Mouse (Mus musculus): ENCODE results near the gene Ugcg. TPM values are rescaled to one million over a fixed set of nuclear protein-coding genes. Genes with fewer than 3 reads are reported as not detected.

Gene Ugcg
- polyA plus RNA-seq, 1 experiment from 2014 or later, result 7.6 TPM

DNA sequence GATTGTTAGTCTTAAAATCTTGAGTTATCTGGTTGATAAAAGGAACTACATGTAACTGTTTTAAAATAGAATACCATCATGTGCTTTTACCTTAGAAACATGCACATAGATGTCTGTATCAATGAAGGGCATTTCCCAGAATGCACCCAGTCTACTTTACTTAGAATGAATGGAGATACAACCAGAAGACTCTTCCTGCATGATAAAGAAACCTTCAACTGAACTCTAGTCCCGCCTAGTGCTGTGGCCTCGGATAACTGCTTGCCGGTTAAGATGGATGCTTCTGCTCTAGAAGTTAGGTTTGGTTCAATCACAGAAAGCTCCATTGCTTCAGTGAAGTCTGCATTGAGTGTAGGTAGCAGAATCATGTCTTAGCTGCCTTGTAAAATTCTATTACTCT is 26.5 kb downstream of the Ugcg start:
- TF ChIP-seq CTCF (IDR thresholded peaks at IDR 0.05; ENCODE audit: low read depth), result no peak
- 95% methylated on average over 3 of the region's 3 CpGs for whole genome bisulfite sequencing

DNA sequence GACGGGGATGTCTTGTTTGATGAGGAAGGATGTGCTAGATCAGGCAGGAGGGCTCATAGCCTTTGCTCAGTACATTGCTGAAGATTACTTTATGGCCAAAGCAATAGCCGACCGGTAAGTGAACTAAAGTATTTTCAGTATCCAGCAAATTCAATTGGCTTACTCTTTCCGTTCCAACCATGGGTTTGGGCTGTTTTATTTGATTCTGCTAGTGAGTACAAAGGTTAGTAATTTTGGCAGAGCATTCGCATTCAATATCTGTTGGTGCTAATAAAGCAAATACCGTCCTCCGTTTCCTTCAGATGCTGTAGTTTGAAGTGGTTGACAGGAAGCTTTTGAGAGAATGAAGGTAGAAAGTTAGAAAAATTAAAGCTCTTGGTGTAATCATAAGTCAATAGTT is 28.0 kb downstream of the Ugcg start:
- Histone ChIP-seq H3K27me3 (ENCODE audit: insufficient read depth, low read length) (no peaks in the 10 kb centered on the region), H3K4me2 (ENCODE audit: low read length) (no peak overlapping the region), H3K4me3 (replicated peaks; ENCODE audit: low read depth, low read length) (no peak overlapping the region), H3K4me1 (replicated peaks; ENCODE audit: insufficient read depth, low read length) (no peaks in the 10 kb centered on the region), H3K36me3 (ENCODE audit: insufficient read depth, low read length) (peaks cover 14% of the 10 kb centered on the region; the same call in 1 of the 2 replicates), H3K27ac (no peak overlapping the region), H3K9ac (ENCODE audit: low read depth, low read length) (no peak overlapping the region), H3K9me3 (replicated peaks; ENCODE audit: low read length) (no peaks in the 10 kb centered on the region)
- 91% methylated on average over 7 of the region's 7 CpGs for WGBS
- no peak for TF ChIP-seq CTCF (IDR thresholded peaks at IDR 0.05; ENCODE audit: low read depth)
- no peak for ATAC-seq (replicated peaks; ENCODE audit: low FRiP score, low read depth)
- DNase-seq (ENCODE audit: low spot score), result no peak

More for the DNA sequence above, 26.5 kb downstream of the Ugcg start:
- H3K4me3 ChIP-seq (replicated peaks; ENCODE audit: low read depth, low read length), result no peak overlapping the region
- no peak overlapping the region for H3K27ac ChIP-seq
- ATAC-seq (replicated peaks; ENCODE audit: low FRiP score, low read depth) (no peak), DNase-seq (ENCODE audit: low spot score) (no peak)
- H3K4me2 ChIP-seq (ENCODE audit: low read length), result no peak overlapping the region
- no peak overlapping the region for H3K9ac ChIP-seq (ENCODE audit: low read depth, low read length)
- H3K36me3 ChIP-seq (ENCODE audit: insufficient read depth, low read length), result peaks cover 14% of the 10 kb centered on the region; the same call in 1 of the 2 replicates
- H3K9me3 ChIP-seq (replicated peaks; ENCODE audit: low read length), result no peaks in the 10 kb centered on the region
- no peaks in the 10 kb centered on the region for H3K4me1 ChIP-seq (replicated peaks; ENCODE audit: insufficient read depth, low read length)
- H3K27me3 ChIP-seq (ENCODE audit: insufficient read depth, low read length), result no peaks in the 10 kb centered on the region

DNA sequence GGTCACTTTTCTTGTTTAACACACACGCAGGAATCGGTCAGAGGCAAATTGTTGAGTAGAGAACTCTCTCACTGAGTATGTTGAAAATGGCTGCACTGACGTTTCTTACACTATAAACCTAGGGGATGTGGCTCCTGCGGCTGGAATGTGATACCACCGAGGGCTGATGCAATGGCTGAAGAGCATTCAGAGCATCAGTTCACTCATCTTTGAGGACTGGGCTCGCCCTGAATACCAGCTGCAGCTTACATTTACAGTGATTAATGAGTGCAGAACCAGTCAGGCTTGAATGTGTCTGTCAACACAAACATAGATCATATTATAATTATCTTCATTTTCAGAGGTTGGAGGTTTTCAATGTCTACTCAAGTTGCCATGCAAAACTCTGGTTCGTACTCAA is 29.1 kb downstream of the Ugcg start:
- Histone ChIP-seq H3K27ac (no peak overlapping the region), H3K4me3 (replicated peaks; ENCODE audit: low read depth, low read length) (no peak overlapping the region), H3K4me1 (replicated peaks; ENCODE audit: insufficient read depth, low read length) (no peaks in the 10 kb centered on the region), H3K4me2 (ENCODE audit: low read length) (no peak overlapping the region), H3K9ac (ENCODE audit: low read depth, low read length) (no peak overlapping the region), H3K27me3 (ENCODE audit: insufficient read depth, low read length) (no peaks in the 10 kb centered on the region), H3K9me3 (replicated peaks; ENCODE audit: low read length) (no peaks in the 10 kb centered on the region), H3K36me3 (ENCODE audit: insufficient read depth, low read length) (peaks cover 19% of the 10 kb centered on the region; the same call in 1 of the 2 replicates)
- ATAC-seq (replicated peaks; ENCODE audit: low FRiP score, low read depth), result no peak
- WGBS, result 75% methylated on average over 7 of the region's 7 CpGs
- TF ChIP-seq CTCF (IDR thresholded peaks at IDR 0.05; ENCODE audit: low read depth), result no peak
- DNase-seq (ENCODE audit: low spot score), result no peak

DNA sequence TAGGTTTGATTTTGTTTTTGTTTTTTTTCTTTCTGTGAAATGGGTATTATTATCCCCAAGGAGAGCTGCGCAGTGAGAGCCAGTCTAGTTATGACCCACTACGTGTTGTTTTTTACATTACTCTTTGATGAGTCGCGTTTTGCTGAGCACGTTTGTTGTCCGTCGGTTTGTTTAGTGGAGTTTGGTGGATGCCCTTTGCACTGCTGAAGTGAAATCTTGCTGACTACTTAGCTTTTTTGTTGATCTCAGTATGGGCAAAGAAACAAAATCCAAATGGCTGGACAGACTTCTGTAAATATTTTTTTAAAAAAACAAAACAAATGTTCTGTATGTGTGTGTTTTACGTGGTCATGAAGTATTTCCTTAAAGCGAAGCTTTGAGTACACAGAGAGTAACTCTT is 33.2 kb downstream of the Ugcg start:
- WGBS, result 72% methylated on average over 9 of the region's 9 CpGs
- H3K9ac ChIP-seq (ENCODE audit: low read depth, low read length), result no peak overlapping the region
- ATAC-seq (replicated peaks; ENCODE audit: low FRiP score, low read depth), result no peak

DNA sequence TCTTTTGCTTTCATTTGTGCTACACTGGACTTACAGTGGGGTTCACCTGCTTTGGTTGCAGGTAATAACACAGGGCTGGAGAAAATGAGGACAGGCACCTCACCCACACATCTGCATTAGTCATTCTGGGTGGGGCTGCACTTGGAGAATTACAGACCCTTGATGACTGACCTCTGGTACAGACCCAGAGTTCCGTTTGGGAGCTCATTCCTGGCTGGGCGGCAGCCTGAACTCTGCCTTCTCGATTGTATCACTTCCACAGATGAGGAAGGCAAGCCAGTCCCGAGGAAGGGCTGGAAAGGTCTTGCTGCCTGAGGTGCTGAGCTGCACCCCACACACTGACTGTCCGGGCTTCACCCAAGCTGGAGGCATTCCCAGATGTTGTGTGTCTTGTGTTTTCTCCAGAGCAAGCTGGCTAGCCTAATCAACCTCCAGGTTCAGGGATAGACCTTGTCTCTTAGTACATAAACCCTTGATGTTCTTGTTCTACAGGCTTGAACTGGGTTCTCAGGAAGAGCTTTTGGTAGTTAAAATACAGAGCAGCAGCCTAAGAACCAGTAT is 34.1 kb downstream of the Ugcg start:
- ATAC-seq (replicated peaks; ENCODE audit: low FRiP score, low read depth) (no peak), DNase-seq (ENCODE audit: low spot score) (no peak)
- H3K4me1 ChIP-seq (replicated peaks; ENCODE audit: insufficient read depth, low read length), result no peaks in the 10 kb centered on the region
- 82% methylated on average over 5 of the region's 5 CpGs for WGBS
- H3K9ac ChIP-seq (ENCODE audit: low read depth, low read length), result no peak overlapping the region
- no peak overlapping the region for H3K27ac ChIP-seq
- no peak overlapping the region for H3K4me3 ChIP-seq (replicated peaks; ENCODE audit: low read depth, low read length)
- H3K9me3 ChIP-seq (replicated peaks; ENCODE audit: low read length), result no peaks in the 10 kb centered on the region
- H3K4me2 ChIP-seq (ENCODE audit: low read length), result no peak overlapping the region
- no peak for TF ChIP-seq CTCF (IDR thresholded peaks at IDR 0.05; ENCODE audit: low read depth)
- H3K27me3 ChIP-seq (ENCODE audit: insufficient read depth, low read length), result no peaks in the 10 kb centered on the region
- peaks cover 12% of the 10 kb centered on the region; the same call in 1 of the 2 replicates for H3K36me3 ChIP-seq (ENCODE audit: insufficient read depth, low read length)

More for the DNA sequence above, 33.2 kb downstream of the Ugcg start:
- no peak overlapping the region for H3K27ac ChIP-seq
- H3K9me3 ChIP-seq (replicated peaks; ENCODE audit: low read length), result no peaks in the 10 kb centered on the region
- H3K27me3 ChIP-seq (ENCODE audit: insufficient read depth, low read length), result no peaks in the 10 kb centered on the region
- H3K4me1 ChIP-seq (replicated peaks; ENCODE audit: insufficient read depth, low read length), result no peaks in the 10 kb centered on the region
- no peak for TF ChIP-seq CTCF (IDR thresholded peaks at IDR 0.05; ENCODE audit: low read depth)
- no peak for DNase-seq (ENCODE audit: low spot score)
- H3K4me2 ChIP-seq (ENCODE audit: low read length), result no peak overlapping the region
- no peak overlapping the region for H3K4me3 ChIP-seq (replicated peaks; ENCODE audit: low read depth, low read length)
- H3K36me3 ChIP-seq (ENCODE audit: insufficient read depth, low read length), result peaks cover 12% of the 10 kb centered on the region; the same call in 1 of the 2 replicates

DNA sequence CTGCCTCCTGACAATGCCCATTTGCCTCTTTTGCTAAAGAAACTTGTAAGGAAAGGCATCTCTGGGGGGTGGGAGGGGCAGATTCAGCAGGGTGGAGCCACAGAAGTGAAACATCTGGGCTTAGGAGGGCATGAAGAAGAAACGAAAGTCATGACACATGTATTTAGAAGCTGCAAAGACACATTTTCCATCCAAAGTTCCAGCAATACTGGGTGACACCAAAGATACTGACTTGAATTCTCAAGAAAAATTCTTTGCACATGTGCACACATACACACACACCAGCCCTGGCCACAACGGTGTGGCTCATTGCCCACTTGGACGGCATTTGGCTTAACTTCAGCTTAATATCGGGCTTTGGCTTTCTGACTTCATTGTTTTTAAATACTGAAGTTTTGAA is 35.8 kb downstream of the Ugcg start:
- no peak overlapping the region for H3K4me2 ChIP-seq (ENCODE audit: low read length)
- H3K4me1 ChIP-seq (replicated peaks; ENCODE audit: insufficient read depth, low read length), result no peaks in the 10 kb centered on the region
- H3K27me3 ChIP-seq (ENCODE audit: insufficient read depth, low read length), result no peaks in the 10 kb centered on the region
- H3K9me3 ChIP-seq (replicated peaks; ENCODE audit: low read length), result no peaks in the 10 kb centered on the region
- DNase-seq (ENCODE audit: low spot score), result no peak
- TF ChIP-seq CTCF (IDR thresholded peaks at IDR 0.05; ENCODE audit: low read depth), result no peak
- peaks cover 6% of the 10 kb centered on the region; the same call in 1 of the 2 replicates for H3K36me3 ChIP-seq (ENCODE audit: insufficient read depth, low read length)
- H3K9ac ChIP-seq (ENCODE audit: low read depth, low read length), result no peak overlapping the region
- H3K27ac ChIP-seq, result no peak overlapping the region
- no peak overlapping the region for H3K4me3 ChIP-seq (replicated peaks; ENCODE audit: low read depth, low read length)
- WGBS, result 88% methylated on average over 4 of the region's 4 CpGs
- no peak for ATAC-seq (replicated peaks; ENCODE audit: low FRiP score, low read depth)

DNA sequence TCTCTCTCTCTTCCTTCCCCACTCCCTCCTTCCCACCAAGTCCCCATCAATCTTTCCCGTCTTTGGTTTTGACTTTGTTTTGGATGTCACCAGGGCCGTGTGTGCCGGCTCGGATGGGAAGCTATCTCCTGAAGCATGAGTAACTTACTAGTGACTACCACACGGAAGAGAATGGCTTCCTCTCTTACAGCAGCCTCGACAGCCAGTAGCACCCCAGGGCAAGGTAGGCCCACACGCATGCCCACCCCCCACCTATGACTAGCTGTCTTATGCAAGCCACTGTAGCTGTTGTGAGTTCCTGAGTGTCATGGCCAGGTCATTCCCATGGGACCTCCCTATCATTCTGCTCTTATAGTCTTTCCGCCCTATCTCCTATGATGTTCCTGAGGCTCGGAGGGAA is 38.0 kb downstream of the Ugcg start:
- Histone ChIP-seq H3K27ac (no peak overlapping the region), H3K4me1 (replicated peaks; ENCODE audit: insufficient read depth, low read length) (no peaks in the 10 kb centered on the region), H3K27me3 (ENCODE audit: insufficient read depth, low read length) (no peaks in the 10 kb centered on the region), H3K9me3 (replicated peaks; ENCODE audit: low read length) (no peaks in the 10 kb centered on the region), H3K4me2 (ENCODE audit: low read length) (no peak overlapping the region), H3K9ac (ENCODE audit: low read depth, low read length) (no peak overlapping the region), H3K4me3 (replicated peaks; ENCODE audit: low read depth, low read length) (no peak overlapping the region), H3K36me3 (ENCODE audit: insufficient read depth, low read length) (peaks cover 6% of the 10 kb centered on the region; the same call in 1 of the 2 replicates)
- DNase-seq (ENCODE audit: low spot score) (no peak), ATAC-seq (replicated peaks; ENCODE audit: low FRiP score, low read depth) (no peak)
- no peak for TF ChIP-seq CTCF (IDR thresholded peaks at IDR 0.05; ENCODE audit: low read depth)
- WGBS, result 89% methylated on average over 9 of the region's 9 CpGs

All from kidney, postnatal 0 days (tissue).